Mouse (Mus musculus) midbrain, postnatal 0 days (tissue): ENCODE data around the gene Pdzd9. TPM values are rescaled to one million over a fixed set of nuclear protein-coding genes. Genes with fewer than 3 reads are reported as not detected.

Source experiments
- ATAC-seq: fragments of 200-750 bp; cut with Nextera tagmentation; 2 replicates; pipeline ENCODE4 v1.8.0; 2017; ENCODE audit warnings: moderate number of reproducible peaks, mild to moderate bottlenecking, moderate TSS enrichment, moderate library complexity; ENCODE audit not compliant: low FRiP score
- DNase-seq: peaks from one replicate; pipeline ENCODE4 v3.0.0-alpha.2; 2015; ENCODE audit warnings: low spot score
- H3K27ac ChIP-seq: fragments of 300-500 bp; sonication (generic); 2 replicates; pipeline ENCODE4 v1.5.1; 2014; ENCODE audit warnings: low read depth, mild to moderate bottlenecking, low read length, mixed read lengths
- H3K27me3 ChIP-seq: fragments of 300-500 bp; sonication (generic); 2 replicates; pipeline ENCODE4 v1.6.1; 2014; ENCODE audit warnings: low read length, control low read depth, mixed read lengths; ENCODE audit not compliant: insufficient read depth
- H3K36me3 ChIP-seq: fragments of 300-500 bp; sonication (generic); 2 replicates; pipeline ENCODE4 v1.6.1; 2014; ENCODE audit warnings: low read length, control low read depth, mixed read lengths; ENCODE audit not compliant: insufficient read depth
- H3K4me1 ChIP-seq: fragments of 300-500 bp; sonication (generic); 2 replicates; pipeline ENCODE4 v1.6.1; 2014; ENCODE audit warnings: mild to moderate bottlenecking, control low read depth, antibody characterized with exemption, low read length, mixed read lengths; ENCODE audit not compliant: insufficient read depth
- H3K4me2 ChIP-seq: fragments of 300-500 bp; sonication (generic); 2 replicates; pipeline ENCODE4 v1.6.1; 2014; ENCODE audit warnings: low read depth, mild to moderate bottlenecking, low read length, mixed read lengths; ENCODE audit not compliant: poor library complexity, severe bottlenecking
- H3K4me3 ChIP-seq: fragments of 300-500 bp; sonication (generic); 2 replicates; pipeline ENCODE4 v1.5.1; 2014; ENCODE audit warnings: low read depth, mild to moderate bottlenecking, low read length, moderate library complexity
- H3K9ac ChIP-seq: fragments of 300-500 bp; sonication (generic); replicated peaks from 2 replicates; pipeline ENCODE4 v1.6.1; 2014; ENCODE audit warnings: mild to moderate bottlenecking, low read length, moderate library complexity, mixed read lengths; ENCODE audit not compliant: poor library complexity, severe bottlenecking
- H3K9me3 ChIP-seq: fragments of 300-500 bp; sonication (generic); 2 replicates; pipeline ENCODE4 v1.6.1; 2016; ENCODE audit warnings: low read length, control low read depth
- CTCF ChIP-seq: IDR thresholded peaks from 2 replicates; pipeline ENCODE4 v1.5.1; 2016; ENCODE audit warnings: antibody characterized with exemption, mild to moderate bottlenecking
- WGBS: fragments of 180-500 bp; shearing (Covaris S2); extraction: QIAGEN DNeasy Blood & Tissue Kit; methylation state at CpG from one replicate; pipeline ENCODE4 v1.1.7; 2014; 5-methylcytosine and 5-hydroxymethylcytosine counted together
- polyA plus RNA-seq: library from polyadenylated mRNA; unstranded; fragments of >200 nt; fragmentation: Nextera tagmentation; extraction: Ambion mirVana; gene quantifications from 2 replicates; pipeline ENCODE4 v1.2.1, GENCODE M21; 2015
- total RNA-seq: library from RNA; depleted of rRNA; stranded (reverse); fragments of >200 nt; gene quantifications from 2 replicates; pipeline ENCODE4 v1.2.3, GENCODE M21; 2014; rRNA removed

Gene Pdzd9
- total and polyA plus RNA-seq, 2 experiments from 2014 or later, result 0.33 to 0.63 TPM

- Histone ChIP-seq H3K36me3 (peaks cover 13% of the 10 kb centered on the region), H3K9me3 (no peaks in the 10 kb centered on the region), H3K27ac (peak within 1 kb of the TSS; percentile 96), H3K4me1 (no peaks in the 10 kb centered on the region), H3K27me3 (no peaks in the 10 kb centered on the region), H3K4me2 (peak within 1 kb of the TSS; percentile 80), H3K9ac (peak within 1 kb of the TSS; percentile 98), H3K4me3 (peak within 1 kb of the TSS; percentile 97)
- under 1% methylated on average over 45 of the region's 45 CpGs for WGBS
- ATAC-seq, result peak; percentile 98
- TF ChIP-seq CTCF, result peak; percentile 79
- peak; percentile 94 for DNase-seq
Measured at GRCm38 (mm10) chr7:120634711-120635361, 35.3 kb downstream of the Pdzd9 start, which contains the start of gene Uqcrc2. TSS of gene Uqcrc2 (plus strand) at chr7:120635176.

- ATAC-seq (peak; percentile 29; the same call in 1 of the 2 replicates), DNase-seq (no peak)
- no peaks in the 10 kb centered on the region for H3K27me3 ChIP-seq
- TF ChIP-seq CTCF, result no peak
- H3K4me2 ChIP-seq, result peak overlapping the region; percentile 80
- H3K4me1 ChIP-seq, result no peaks in the 10 kb centered on the region
- peak overlapping the region; percentile 98 for H3K9ac ChIP-seq
- no peaks in the 10 kb centered on the region for H3K9me3 ChIP-seq
- H3K36me3 ChIP-seq, result peaks cover 10% of the 10 kb centered on the region
- peak overlapping the region; percentile 97 for H3K4me3 ChIP-seq
- 6% methylated on average over 9 of the region's 9 CpGs for WGBS
- H3K27ac ChIP-seq, result peak overlapping the region; percentile 96
Measured at GRCm38 (mm10) chr7:120634301-120634700, 35.8 kb downstream of the Pdzd9 start.

- Histone ChIP-seq H3K4me3 (no peak overlapping the region), H3K27me3 (no peaks in the 10 kb centered on the region), H3K9ac (no peak overlapping the region), H3K27ac (no peak overlapping the region), H3K36me3 (0 out of 2 replicates have a peak, but pooled peaks cover under 1% of the 10 kb centered on the region), H3K4me2 (no peak overlapping the region), H3K4me1 (no peaks in the 10 kb centered on the region), H3K9me3 (no peaks in the 10 kb centered on the region)
- WGBS, result 61% methylated on average over 1 of the region's 1 CpGs
- peak; percentile 69 for TF ChIP-seq CTCF
- ATAC-seq, result no peak
- peak; percentile 61 for DNase-seq
Measured at GRCm38 (mm10) chr7:120632518-120632917, 37.6 kb downstream of the Pdzd9 start.

GRCm38 (mm10) chr7:120620841-120621240, 49.3 kb downstream of the Pdzd9 start:
- Histone ChIP-seq H3K4me2 (no peak overlapping the region), H3K27ac (no peak overlapping the region), H3K9me3 (no peaks in the 10 kb centered on the region), H3K4me1 (no peaks in the 10 kb centered on the region), H3K27me3 (no peaks in the 10 kb centered on the region), H3K9ac (no peak overlapping the region), H3K36me3 (no peaks in the 10 kb centered on the region), H3K4me3 (no peak overlapping the region)
- ATAC-seq (no peak), DNase-seq (no peak)
- WGBS, result 90% methylated on average over 9 of the region's 9 CpGs
- no peak for TF ChIP-seq CTCF

- 68% methylated on average over 8 of the region's 8 CpGs for WGBS
- H3K4me3 ChIP-seq, result no peak overlapping the region
- no peak overlapping the region for H3K4me2 ChIP-seq
- no peak overlapping the region for H3K27ac ChIP-seq
- H3K9me3 ChIP-seq, result no peaks in the 10 kb centered on the region
- TF ChIP-seq CTCF, result no peak
- DNase-seq (no peak), ATAC-seq (no peak)
- H3K36me3 ChIP-seq, result no peaks in the 10 kb centered on the region
- H3K27me3 ChIP-seq, result no peaks in the 10 kb centered on the region
- H3K9ac ChIP-seq, result no peak overlapping the region
- H3K4me1 ChIP-seq, result no peaks in the 10 kb centered on the region
Measured at GRCm38 (mm10) chr7:120620075-120620771, 49.9 kb downstream of the Pdzd9 start.

Other genes with a start within 250 kb of the Pdzd9 start
- gene Uqcrc2, start 35.2 kb downstream of the Pdzd9 start, total RNA-seq, result 166 and 169 TPM in 2 replicates
- 238 and 250 TPM in 2 replicates for gene Uqcrc2, start 35.2 kb downstream of the Pdzd9 start, polyA plus RNA-seq
- 21.2 and 31.8 TPM in 2 replicates for gene Mosmo, start 7.3 kb upstream of the Pdzd9 start, total RNA-seq
- gene Mosmo, start 7.3 kb upstream of the Pdzd9 start, polyA plus RNA-seq, result 11.5 TPM in 2 replicates
- gene Vwa3a, start 69.0 kb upstream of the Pdzd9 start, total RNA-seq, result 1.6 and 2.4 TPM in 2 replicates
- gene Vwa3a, start 69.0 kb upstream of the Pdzd9 start, polyA plus RNA-seq, result 1.8 and 2.3 TPM in 2 replicates
- gene Gm5737, start 142.0 kb upstream of the Pdzd9 start, total RNA-seq, result not detected in 2 replicates
- gene Gm5737, start 142.0 kb upstream of the Pdzd9 start, polyA plus RNA-seq, result 0.22 TPM in 1 of 2 replicates, not detected in the other
- 29.4 and 42.0 TPM in 2 replicates for gene Eef2k, start 172.5 kb upstream of the Pdzd9 start, total RNA-seq
- gene Eef2k, start 172.5 kb upstream of the Pdzd9 start, polyA plus RNA-seq, result 30.7 and 31.1 TPM in 2 replicates
- 29.4 and 30.6 TPM in 2 replicates for gene Polr3e, start 247.4 kb upstream of the Pdzd9 start, total RNA-seq
- gene Polr3e, start 247.4 kb upstream of the Pdzd9 start, polyA plus RNA-seq, result 18.6 and 20.4 TPM in 2 replicates